Mouse (Mus musculus) stomach, embryonic 14.5 days (tissue): ENCODE measurements around the gene Sox11. TPM values are rescaled to one million over a fixed set of nuclear protein-coding genes. Genes with fewer than 3 reads are reported as not detected.

Experiments used
- ATAC-seq: fragments of 200-750 bp; cut with Nextera tagmentation; 2 replicates; pipeline ENCODE4 v1.8.0; 2017; ENCODE audit warnings: low read depth, moderate TSS enrichment; ENCODE audit not compliant: insufficient number of reproducible peaks, insufficient read depth, low FRiP score
- H3K27ac ChIP-seq: fragments of 300-500 bp; sonication (generic); 2 replicates; pipeline ENCODE4 v1.5.1; 2014; ENCODE audit warnings: mild to moderate bottlenecking, low read length, moderate library complexity, mixed read lengths
- H3K27me3 ChIP-seq: fragments of 300-500 bp; sonication (generic); 2 replicates; pipeline ENCODE4 v1.6.1; 2014; ENCODE audit warnings: low read length, control low read depth, mixed read lengths; ENCODE audit not compliant: control insufficient read depth, insufficient read depth
- H3K36me3 ChIP-seq: fragments of 300-500 bp; sonication (generic); 2 replicates; pipeline ENCODE4 v1.6.1; 2014; ENCODE audit warnings: mild to moderate bottlenecking, control low read depth, low read length, moderate library complexity, mixed read lengths; ENCODE audit not compliant: control insufficient read depth, insufficient read depth
- H3K4me1 ChIP-seq: fragments of 300-500 bp; sonication (generic); 2 replicates; pipeline ENCODE4 v1.6.1; 2014; ENCODE audit warnings: low read length, control low read depth, mixed read lengths; ENCODE audit not compliant: control insufficient read depth, insufficient read depth
- H3K4me2 ChIP-seq: fragments of 300-500 bp; sonication (generic); replicated peaks from 2 replicates; pipeline ENCODE4 v1.6.1; 2014; ENCODE audit warnings: low read depth, low read length, control low read depth
- H3K4me3 ChIP-seq: fragments of 300-500 bp; sonication (generic); 2 replicates; pipeline ENCODE4 v1.5.1; 2014; ENCODE audit warnings: low read depth, low read length, control low read depth
- H3K9ac ChIP-seq: fragments of 300-500 bp; sonication (generic); replicated peaks from 2 replicates; pipeline ENCODE4 v1.6.1; 2014; ENCODE audit warnings: low read depth, mild to moderate bottlenecking, control low read depth, low read length, moderate library complexity, mixed read lengths
- H3K9me3 ChIP-seq: fragments of 300-500 bp; sonication (generic); 2 replicates; pipeline ENCODE4 v1.6.1; 2016; ENCODE audit warnings: low read depth, low read length, control low read depth; ENCODE audit not compliant: control insufficient read depth
- WGBS: fragments of 180-500 bp; shearing (Covaris S2); extraction: QIAGEN DNeasy Blood & Tissue Kit; methylation state at CpG from one replicate; pipeline ENCODE4 v1.1.7; 2014; 5-methylcytosine and 5-hydroxymethylcytosine counted together
- polyA plus RNA-seq: library from polyadenylated mRNA; unstranded; fragments of >200 nt; fragmentation: Nextera tagmentation; extraction: Ambion mirVana; gene quantifications from 2 replicates; pipeline ENCODE4 v1.2.1, GENCODE M21; 2014

The Sox11 gene
- polyA plus RNA-seq, 1 experiment from 2014 or later = 73.8 TPM

DNA sequence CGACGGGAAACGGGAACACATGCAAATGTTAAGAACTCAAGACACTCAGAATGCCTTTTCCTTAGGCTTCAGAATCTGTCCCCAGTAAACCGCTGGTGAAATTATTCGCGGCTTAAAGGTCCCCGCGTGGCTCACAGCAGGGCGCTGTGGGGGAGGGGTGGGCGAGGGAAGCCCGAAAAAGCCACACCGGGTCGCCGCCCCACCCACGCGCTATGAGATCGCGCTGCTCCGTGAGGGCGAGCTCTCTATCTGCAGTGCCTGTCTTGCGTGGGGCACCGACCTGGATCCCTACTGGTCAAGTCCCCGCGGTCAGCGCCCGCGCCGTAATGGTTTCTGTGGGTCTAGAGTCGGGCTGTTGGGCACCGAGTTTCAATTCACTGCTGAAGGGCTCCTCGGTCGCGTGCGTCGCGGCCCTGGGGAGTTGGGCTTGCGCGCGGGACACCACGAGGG, 3.6 kb downstream of the Sox11 start:
- WGBS = under 1% methylated on average over 40 of the region's 40 CpGs

GRCm38 (mm10) chr12:27338116-27338515, 4.3 kb downstream of the Sox11 start:
- Histone ChIP-seq H3K4me3 (peak overlapping the region; percentile 97), H3K4me1 (peaks cover 9% of the 10 kb centered on the region), H3K9me3 (no peaks in the 10 kb centered on the region), H3K4me2 (peak overlapping the region; percentile 67), H3K27me3 (no peaks in the 10 kb centered on the region), H3K9ac (0 out of 2 replicates have a peak overlapping the region, but pooled peaks have one; percentile 2), H3K36me3 (no peaks in the 10 kb centered on the region), H3K27ac (no peak overlapping the region)
- no peak for ATAC-seq
- 7% methylated on average over 12 of the region's 12 CpGs for WGBS

More for the DNA sequence above, 3.6 kb downstream of the Sox11 start:
- ATAC-seq = no peak
- Histone ChIP-seq H3K4me3 (peak overlapping the region; percentile 97), H3K36me3 (no peaks in the 10 kb centered on the region), H3K4me1 (peaks cover 9% of the 10 kb centered on the region), H3K27ac (peak overlapping the region; percentile 73), H3K9ac (peak overlapping the region; percentile 57), H3K4me2 (peak overlapping the region; percentile 67), H3K9me3 (no peaks in the 10 kb centered on the region), H3K27me3 (no peaks in the 10 kb centered on the region)

- no peak overlapping the region for H3K27ac ChIP-seq
- 20% methylated on average over 1 of the region's 1 CpGs for WGBS
- peaks cover 9% of the 10 kb centered on the region for H3K4me1 ChIP-seq
- H3K4me3 ChIP-seq = peak overlapping the region; percentile 97
- no peaks in the 10 kb centered on the region for H3K27me3 ChIP-seq
- no peaks in the 10 kb centered on the region for H3K9me3 ChIP-seq
- H3K4me2 ChIP-seq = peak overlapping the region; percentile 67
- ATAC-seq = no peak
- H3K36me3 ChIP-seq = no peaks in the 10 kb centered on the region
- H3K9ac ChIP-seq = 0 out of 2 replicates have a peak overlapping the region, but pooled peaks have one; percentile 2
Observed at GRCm38 (mm10) chr12:27337482-27337881, 4.9 kb downstream of the Sox11 start.

DNA sequence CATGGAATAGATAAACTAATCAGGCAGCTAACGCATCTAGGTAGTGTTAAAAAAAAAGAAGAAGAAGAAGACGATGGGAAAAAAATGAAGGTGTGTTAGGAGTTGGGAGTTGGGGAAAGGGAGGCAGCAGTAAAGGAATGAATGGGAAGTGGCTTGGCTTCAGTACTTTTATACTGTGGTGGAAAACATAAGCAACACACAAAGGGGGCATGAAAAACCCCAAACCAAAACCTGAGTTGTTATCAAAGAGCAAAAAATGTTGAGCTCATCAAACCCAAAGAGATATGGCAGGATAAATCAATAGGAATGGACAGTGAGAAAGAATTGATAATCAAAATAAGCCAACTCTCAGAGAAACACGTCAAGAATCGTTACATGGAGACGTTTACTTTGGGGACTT, 5.6 kb downstream of the Sox11 start:
- H3K27ac ChIP-seq = no peak overlapping the region
- no peaks in the 10 kb centered on the region for H3K36me3 ChIP-seq
- H3K9ac ChIP-seq = no peak overlapping the region
- H3K27me3 ChIP-seq = no peaks in the 10 kb centered on the region
- peak overlapping the region; percentile 67 for H3K4me2 ChIP-seq
- 43% methylated on average over 5 of the region's 5 CpGs for WGBS
- H3K4me3 ChIP-seq = no peak overlapping the region
- peaks cover 9% of the 10 kb centered on the region for H3K4me1 ChIP-seq
- H3K9me3 ChIP-seq = no peaks in the 10 kb centered on the region
- no peak for ATAC-seq

DNA sequence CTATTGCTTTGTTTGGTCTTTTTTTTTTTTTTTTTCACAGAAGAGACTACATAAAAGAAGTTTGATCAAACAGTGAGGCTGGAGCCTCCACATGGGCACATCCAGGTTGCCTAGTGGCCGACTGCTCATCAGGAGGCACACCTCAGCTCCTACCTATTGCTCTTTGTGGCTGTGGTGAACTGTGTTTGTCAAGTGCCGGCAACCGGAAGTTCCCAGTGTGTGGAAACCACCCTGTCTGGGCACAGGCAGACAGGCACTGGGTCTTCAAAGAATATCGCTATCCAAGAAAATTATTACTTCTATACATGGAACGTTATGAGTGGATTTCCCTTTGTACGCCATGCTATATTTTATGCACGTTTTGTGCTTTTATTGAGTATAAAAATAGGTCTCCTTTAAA, 6.0 kb downstream of the Sox11 start:
- Histone ChIP-seq H3K36me3 (no peaks in the 10 kb centered on the region), H3K9ac (no peak overlapping the region), H3K4me3 (no peak overlapping the region), H3K9me3 (no peaks in the 10 kb centered on the region), H3K4me1 (peaks cover 9% of the 10 kb centered on the region), H3K4me2 (no peak overlapping the region), H3K27me3 (no peaks in the 10 kb centered on the region), H3K27ac (no peak overlapping the region)
- WGBS = 58% methylated on average over 7 of the region's 7 CpGs
- no peak for ATAC-seq

GRCm38 (mm10) chr12:27335356-27336055, 6.9 kb downstream of the Sox11 start:
- 61% methylated on average over 11 of the region's 11 CpGs for WGBS
- Histone ChIP-seq H3K27me3 (no peaks in the 10 kb centered on the region), H3K4me2 (no peak overlapping the region), H3K4me1 (peaks cover 9% of the 10 kb centered on the region), H3K9me3 (no peaks in the 10 kb centered on the region), H3K9ac (no peak overlapping the region), H3K36me3 (no peaks in the 10 kb centered on the region), H3K27ac (no peak overlapping the region), H3K4me3 (no peak overlapping the region)
- ATAC-seq = no peak

GRCm38 (mm10) chr12:27333590-27333989, 8.8 kb downstream of the Sox11 start:
- peaks cover 9% of the 10 kb centered on the region for H3K4me1 ChIP-seq
- no peak overlapping the region for H3K4me2 ChIP-seq
- no peak overlapping the region for H3K27ac ChIP-seq
- H3K9me3 ChIP-seq = no peaks in the 10 kb centered on the region
- no peaks in the 10 kb centered on the region for H3K27me3 ChIP-seq
- no peaks in the 10 kb centered on the region for H3K36me3 ChIP-seq
- H3K4me3 ChIP-seq = no peak overlapping the region
- WGBS = 85% methylated on average over 3 of the region's 3 CpGs
- no peak for ATAC-seq
- H3K9ac ChIP-seq = no peak overlapping the region

- Histone ChIP-seq H3K4me2 (no peak overlapping the region), H3K9me3 (no peaks in the 10 kb centered on the region), H3K36me3 (no peaks in the 10 kb centered on the region), H3K9ac (no peak overlapping the region), H3K27me3 (no peaks in the 10 kb centered on the region), H3K27ac (no peak overlapping the region), H3K4me3 (no peak overlapping the region), H3K4me1 (no peaks in the 10 kb centered on the region)
- ATAC-seq = no peak
- 63% methylated on average over 1 of the region's 1 CpGs for WGBS
Observed at GRCm38 (mm10) chr12:27323423-27323822, 19.0 kb downstream of the Sox11 start.

DNA sequence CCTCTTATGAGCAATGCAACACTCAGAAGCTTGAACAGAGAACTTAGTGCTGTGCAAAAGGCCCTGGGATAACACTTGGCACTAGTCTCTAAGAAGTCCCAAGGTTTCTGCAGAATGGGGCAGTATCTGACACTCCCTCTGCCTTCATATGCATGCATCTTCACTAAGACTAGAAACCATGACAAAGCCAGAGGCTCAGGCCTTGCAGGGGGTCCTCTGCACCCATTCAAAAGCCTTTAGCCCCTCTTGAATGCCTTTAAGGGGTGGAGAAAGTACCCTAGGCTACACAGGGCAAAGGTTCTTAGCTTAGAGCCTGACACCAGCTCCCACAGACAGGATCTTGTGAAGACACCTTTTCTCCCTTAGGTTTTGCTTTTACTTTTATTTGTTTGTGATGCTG, 21.7 kb downstream of the Sox11 start:
- no peaks in the 10 kb centered on the region for H3K36me3 ChIP-seq
- no peak for ATAC-seq
- H3K9ac ChIP-seq = no peak overlapping the region
- no peak overlapping the region for H3K27ac ChIP-seq
- H3K4me3 ChIP-seq = no peak overlapping the region
- no peaks in the 10 kb centered on the region for H3K9me3 ChIP-seq
- H3K4me1 ChIP-seq = no peaks in the 10 kb centered on the region
- no peak overlapping the region for H3K4me2 ChIP-seq
- no peaks in the 10 kb centered on the region for H3K27me3 ChIP-seq
